Mouse (Mus musculus): ENCODE results near the gene Nhp2. TPM values are rescaled to one million over a fixed set of nuclear protein-coding genes. Genes with fewer than 3 reads are reported as not detected.
"Not testable (repeated sequence)": the region's sequence is repeated elsewhere in the genome, so short reads cannot be mapped to it uniquely, and the experiment has no call there.

Gene Nhp2
- total RNA-seq, 1 experiment from 2014 or later = 64.8 TPM

DNA sequence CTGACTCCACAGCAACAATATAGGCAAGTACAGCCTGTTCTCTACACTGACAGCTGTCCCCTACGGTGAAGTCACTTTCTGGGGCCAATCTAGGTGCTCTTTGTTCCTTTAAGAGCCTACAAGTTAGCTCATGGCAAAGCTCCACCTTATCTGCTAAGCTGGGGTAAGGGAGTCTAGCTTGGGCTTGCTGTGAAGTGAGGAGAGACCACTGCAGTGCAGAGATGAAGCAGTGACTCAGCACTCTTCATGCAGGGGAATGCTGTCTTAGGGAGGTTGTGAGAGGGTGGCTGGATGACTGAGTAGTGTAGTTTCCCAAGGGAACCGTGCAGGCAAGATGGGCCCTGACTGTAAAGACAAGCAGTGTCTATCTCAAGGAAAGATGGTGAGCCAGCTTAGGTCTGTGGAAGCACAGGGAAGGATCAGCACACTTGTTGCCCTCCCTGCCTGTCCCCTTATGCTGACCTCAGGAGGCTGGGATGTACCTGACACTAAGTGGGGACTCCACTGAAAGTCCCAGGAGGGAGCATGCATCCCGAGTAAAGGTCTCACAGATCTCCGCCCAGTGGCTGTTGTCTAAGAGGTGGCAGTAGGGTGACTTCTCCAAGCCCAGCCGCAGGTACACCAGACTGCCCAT lies 5.8 kb downstream of the Nhp2 start:
- no peak for ATAC-seq (replicated peaks in 1 of 2; ENCODE audit: insufficient read depth in 1 of 2, low FRiP score in 2 of 2, low TSS enrichment in 1 of 2, low read depth in 1 of 2, poor library complexity in 2 of 2, severe bottlenecking in 2 of 2)

DNA sequence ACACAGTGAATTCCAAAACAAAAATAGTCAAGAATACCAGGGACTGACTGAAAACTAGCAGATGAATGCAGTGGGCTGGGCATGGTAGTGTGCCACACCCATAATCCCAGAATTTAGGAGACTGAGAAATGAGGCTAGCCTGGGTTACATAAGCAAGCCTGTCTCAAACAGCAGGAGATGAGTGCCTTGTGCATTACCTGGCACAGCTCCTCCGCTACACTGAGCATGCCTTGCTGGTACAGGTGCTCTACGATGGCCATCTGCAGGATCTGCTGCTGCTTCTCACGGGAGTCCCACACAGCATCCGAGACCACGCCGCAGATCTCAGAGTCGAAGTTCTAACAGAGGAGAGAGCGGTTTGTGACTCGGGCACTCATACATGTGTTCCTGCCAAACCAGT lies 7.9 kb downstream of the Nhp2 start:
- ATAC-seq (replicated peaks in 1 of 2; ENCODE audit: insufficient read depth in 1 of 2, low FRiP score in 2 of 2, low TSS enrichment in 1 of 2, low read depth in 1 of 2, poor library complexity in 2 of 2, severe bottlenecking in 2 of 2) = no peak

DNA sequence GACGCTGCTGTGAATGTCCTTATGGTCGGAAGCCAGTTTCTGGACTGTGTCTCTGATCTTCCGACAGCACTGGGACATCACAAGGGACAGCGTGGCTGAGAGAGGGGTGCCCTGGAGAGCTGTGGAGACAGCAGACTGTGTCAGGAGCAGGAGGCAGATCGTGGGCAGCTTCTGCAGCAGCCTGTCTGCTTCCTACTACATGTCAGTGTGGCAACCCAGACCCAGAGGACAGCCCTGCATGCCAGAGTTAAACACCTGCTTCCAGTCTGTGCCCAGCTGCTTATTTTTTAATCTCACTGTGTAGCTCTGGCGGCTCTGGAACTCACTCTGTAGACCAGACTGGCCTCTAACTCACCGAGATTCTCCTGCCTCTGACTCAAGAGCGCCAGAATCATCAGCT lies 8.4 kb downstream of the Nhp2 start:
- no peak for ATAC-seq (replicated peaks in 1 of 2; ENCODE audit: insufficient read depth in 1 of 2, low FRiP score in 2 of 2, low TSS enrichment in 1 of 2, low read depth in 1 of 2, poor library complexity in 2 of 2, severe bottlenecking in 2 of 2)

DNA sequence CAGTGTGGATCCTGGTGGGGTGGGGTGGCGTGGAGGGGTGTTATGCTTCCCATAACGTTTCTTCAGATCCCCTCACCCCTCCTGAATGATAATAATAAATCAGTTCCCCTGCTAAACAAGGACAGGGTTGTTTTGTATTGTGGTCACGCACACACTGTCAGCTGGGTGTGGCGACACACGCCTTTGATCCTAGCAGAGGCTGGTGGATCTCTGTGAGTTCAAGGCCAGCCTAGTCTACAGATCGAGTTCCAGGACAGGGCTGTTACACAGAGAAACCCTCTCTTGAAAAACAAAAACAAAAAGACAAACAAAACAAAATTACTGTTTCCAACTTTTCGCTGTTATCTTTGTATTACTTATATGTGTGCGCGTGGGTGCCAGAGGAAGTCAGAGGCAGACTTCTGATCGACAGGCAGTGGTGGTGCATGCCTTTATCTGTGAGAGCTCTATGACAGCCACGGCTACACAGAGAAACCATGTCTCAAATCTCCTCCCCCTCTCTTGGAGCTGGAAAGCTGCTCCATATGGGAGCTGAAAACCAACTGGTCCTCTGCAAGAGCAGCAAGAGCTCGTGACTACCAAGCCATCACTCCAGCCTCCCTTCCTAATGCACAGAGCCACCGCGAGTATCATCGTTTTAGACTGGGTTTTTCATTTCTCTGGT lies 10.2 kb downstream of the Nhp2 start:
- ATAC-seq (replicated peaks in 1 of 2; ENCODE audit: insufficient read depth in 1 of 2, low FRiP score in 2 of 2, low TSS enrichment in 1 of 2, low read depth in 1 of 2, poor library complexity in 2 of 2, severe bottlenecking in 2 of 2) = no peak

DNA sequence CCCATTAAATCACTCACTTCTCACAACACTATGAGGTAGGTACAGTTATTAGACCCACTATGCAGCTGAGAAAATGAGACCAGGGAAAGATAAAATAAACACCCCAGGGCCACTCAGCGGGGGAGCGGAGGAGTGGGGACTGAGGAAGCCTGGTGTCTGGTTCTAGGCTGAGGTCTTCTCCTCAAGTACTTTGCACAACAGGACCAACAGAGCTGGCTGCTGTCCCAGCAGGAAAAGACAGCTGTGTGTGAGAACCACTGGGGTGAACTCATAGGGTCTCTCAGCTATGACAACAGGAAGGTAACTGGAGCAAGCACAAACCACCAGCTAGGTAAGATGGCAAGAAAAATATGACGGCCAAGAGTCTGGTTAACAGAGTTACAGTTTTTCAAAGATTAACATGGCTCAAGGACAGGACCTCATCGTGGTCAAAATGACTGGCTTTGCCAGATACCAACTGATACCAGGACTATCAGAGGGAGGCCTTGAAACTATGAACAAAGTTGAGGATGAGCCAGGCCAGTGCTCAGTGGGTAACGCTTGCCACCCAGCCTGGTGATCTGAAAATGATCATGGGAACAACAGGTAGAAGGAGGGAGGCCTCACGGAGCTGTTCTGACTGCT lies 12.7 kb downstream of the Nhp2 start:
- peak; percentile 15 to 22; a peak in 2 of 4 replicates for ATAC-seq (replicated peaks in 1 of 2; ENCODE audit: insufficient read depth in 1 of 2, low FRiP score in 2 of 2, low TSS enrichment in 1 of 2, low read depth in 1 of 2, poor library complexity in 2 of 2, severe bottlenecking in 2 of 2)

DNA sequence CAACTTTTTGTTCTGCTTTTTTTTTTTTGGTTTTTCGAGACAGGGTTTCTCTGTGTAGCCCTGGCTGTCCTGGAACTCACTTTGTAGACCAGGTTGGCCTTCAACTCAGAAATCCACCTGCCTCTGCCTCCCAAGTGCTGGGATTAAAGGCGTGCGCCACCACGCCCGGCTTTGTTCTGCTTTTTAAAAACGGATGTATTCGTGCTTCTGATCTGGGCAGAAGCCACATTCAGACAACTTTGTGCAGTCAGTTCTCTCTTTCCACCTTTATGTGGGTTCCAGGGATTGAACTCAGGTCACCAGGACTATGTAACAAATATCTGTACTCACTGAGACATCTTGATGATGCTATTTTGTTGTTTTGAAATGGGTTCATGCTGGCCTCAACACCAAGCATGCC lies 13.7 kb downstream of the Nhp2 start:
- ATAC-seq (replicated peaks in 1 of 2; ENCODE audit: insufficient read depth in 1 of 2, low FRiP score in 2 of 2, low TSS enrichment in 1 of 2, low read depth in 1 of 2, poor library complexity in 2 of 2, severe bottlenecking in 2 of 2) = not testable (repeated sequence)

DNA sequence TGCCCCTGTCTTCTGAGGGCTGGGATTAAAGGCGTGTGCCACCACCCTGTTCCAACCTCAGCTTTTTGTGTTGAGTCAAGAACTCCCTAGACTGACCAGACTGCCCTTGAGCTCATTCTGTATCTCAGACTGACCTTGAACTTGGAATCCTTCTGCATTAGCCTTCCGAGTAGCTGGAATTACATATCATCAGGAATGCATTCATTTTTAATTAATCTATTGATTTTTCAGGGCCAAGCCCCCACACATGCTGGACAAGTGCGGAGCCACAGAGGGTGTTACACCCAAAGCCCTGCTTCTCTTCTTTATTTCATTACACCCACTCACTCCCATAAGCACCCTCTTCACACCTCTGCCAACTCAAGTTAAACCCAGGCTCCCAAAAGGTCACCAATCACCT lies 14.2 kb downstream of the Nhp2 start:
- no peak for ATAC-seq (replicated peaks in 1 of 2; ENCODE audit: insufficient read depth in 1 of 2, low FRiP score in 2 of 2, low TSS enrichment in 1 of 2, low read depth in 1 of 2, poor library complexity in 2 of 2, severe bottlenecking in 2 of 2)

DNA sequence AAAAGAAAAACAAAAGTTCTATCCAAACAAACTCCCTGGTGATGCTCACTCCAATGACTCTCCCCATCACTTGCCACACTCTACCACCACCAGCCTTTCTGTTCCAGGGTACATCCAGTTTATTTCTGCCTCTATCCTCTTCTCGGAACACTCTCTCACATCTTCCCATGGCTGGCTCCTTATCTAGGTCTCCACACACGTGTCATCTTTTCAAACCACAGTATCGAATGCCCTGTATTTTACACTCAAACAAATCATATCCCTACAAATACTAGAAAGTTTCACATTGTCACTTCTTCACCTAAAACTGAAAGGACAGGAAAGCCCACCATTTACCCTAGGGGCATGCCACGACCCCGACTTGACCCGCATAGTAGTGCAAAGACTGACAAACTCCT lies 15.6 kb downstream of the Nhp2 start:
- no peak for ATAC-seq (replicated peaks in 1 of 2; ENCODE audit: insufficient read depth in 1 of 2, low FRiP score in 2 of 2, low TSS enrichment in 1 of 2, low read depth in 1 of 2, poor library complexity in 2 of 2, severe bottlenecking in 2 of 2)

DNA sequence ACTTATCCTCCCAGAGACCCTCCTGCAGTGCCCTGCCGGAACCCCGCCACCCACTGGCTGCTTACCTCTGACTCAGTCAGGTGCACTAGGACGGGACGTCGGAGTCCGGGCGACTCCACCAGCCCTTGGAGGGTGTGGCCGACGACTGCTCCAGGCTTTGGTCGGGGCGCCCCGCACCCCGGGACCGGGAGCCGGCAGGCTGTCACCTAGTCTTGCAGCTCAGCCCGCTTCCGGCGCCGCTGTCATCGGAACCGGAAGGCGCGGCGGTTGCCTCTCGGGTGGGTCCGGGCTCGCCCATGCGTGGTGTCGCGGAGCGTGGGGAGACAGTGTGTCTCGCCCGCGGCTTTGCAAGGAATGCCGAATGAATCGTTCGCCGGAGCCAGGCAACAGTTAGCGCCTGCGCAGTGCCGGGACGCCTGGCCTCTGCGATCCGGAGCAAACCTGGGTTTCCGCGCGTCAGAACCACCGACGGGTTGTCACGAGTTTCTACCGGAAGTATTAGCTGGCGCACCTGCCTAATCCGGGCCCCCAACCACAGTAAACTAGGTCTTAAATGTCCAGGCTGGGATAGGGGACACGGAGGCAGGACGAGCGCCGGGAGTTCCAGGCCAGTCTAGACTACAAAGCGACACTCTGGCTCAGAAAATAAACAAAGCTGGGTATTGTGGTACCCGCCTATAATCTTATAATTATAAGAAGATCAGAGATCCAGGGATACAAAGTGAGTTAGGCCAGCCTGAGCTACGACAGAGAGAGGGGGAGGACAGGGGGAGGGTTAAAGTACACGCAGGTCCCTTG lies 16.2 kb downstream of the Nhp2 start, which contains the start of gene Rmnd5b:
Gene Rmnd5b, minus strand, starts transcription at position 372 of the 798 bp plus-strand sequence.
- ATAC-seq (replicated peaks in 1 of 2; ENCODE audit: insufficient read depth in 1 of 2, low FRiP score in 2 of 2, low TSS enrichment in 1 of 2, low read depth in 1 of 2, poor library complexity in 2 of 2, severe bottlenecking in 2 of 2) = peak; percentile 13 to 47; a peak in 3 of 4 replicates

DNA sequence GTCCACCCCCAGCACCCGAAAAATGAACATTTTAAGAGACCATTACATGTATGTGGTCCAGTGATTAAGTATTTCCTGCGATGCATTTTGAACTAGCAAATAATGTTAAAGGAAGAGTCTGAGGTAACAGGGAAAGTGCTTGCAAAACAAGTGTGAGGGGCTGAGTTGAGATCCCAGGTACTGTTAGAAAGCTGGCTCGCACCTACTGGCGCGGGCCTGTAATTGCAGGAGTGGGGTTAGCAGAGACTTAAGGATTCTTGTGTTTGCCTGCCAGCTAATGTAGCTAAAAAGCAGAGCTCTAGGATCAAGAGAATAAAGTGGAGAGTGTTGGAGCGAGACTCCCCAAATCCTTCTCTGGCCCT lies 16.8 kb downstream of the Nhp2 start:
- ATAC-seq (replicated peaks in 1 of 2; ENCODE audit: insufficient read depth in 1 of 2, low FRiP score in 2 of 2, low TSS enrichment in 1 of 2, low read depth in 1 of 2, poor library complexity in 2 of 2, severe bottlenecking in 2 of 2) = peak; percentile 25 to 38; a peak in 3 of 4 replicates

DNA sequence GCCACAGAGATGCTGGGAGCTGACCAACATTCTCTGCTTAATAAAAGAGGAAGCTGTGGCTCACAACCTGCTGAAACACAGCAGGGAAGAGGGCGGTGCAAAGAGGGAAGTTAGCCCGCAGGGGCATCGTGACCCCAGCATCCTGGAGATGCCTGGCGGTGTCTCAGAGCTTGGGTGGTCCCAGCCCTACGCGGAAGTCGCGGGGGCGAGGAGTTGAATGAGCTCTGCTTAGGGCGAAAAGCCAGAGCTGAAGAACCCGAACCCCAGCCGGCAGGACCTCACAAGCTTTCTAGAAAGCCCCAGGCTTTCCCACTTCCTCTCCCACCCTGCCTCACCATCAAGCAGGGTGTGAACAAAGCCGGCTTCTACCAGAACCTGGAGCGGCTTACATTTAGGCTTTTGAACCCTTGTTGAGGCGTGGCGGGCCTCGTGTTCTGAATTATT lies 18.5 kb downstream of the Nhp2 start:
- peak; percentile 86 to 87 for ATAC-seq (replicated peaks in 1 of 2; ENCODE audit: insufficient read depth in 1 of 2, low FRiP score in 2 of 2, low TSS enrichment in 1 of 2, low read depth in 1 of 2, poor library complexity in 2 of 2, severe bottlenecking in 2 of 2)

DNA sequence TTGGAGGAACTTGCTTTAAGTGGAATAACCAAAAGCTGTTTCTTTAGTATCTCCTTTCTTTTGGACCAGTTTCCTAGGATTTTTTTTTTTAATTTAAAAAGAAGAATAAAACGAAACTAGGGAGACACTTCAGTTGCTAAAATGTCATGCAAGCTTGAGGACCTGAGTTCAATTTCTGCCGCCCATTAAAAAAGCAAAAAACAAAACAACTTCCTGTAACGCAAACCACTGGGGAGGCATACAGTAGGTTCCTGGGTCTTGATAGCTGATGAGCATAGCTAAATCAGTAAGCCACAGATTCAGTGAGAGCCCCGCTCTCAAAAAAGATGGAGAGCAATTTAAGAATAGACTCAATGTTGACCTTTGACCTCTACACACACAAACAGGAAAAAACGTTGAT lies 19.0 kb downstream of the Nhp2 start:
- no peak for ATAC-seq (replicated peaks in 1 of 2; ENCODE audit: insufficient read depth in 1 of 2, low FRiP score in 2 of 2, low TSS enrichment in 1 of 2, low read depth in 1 of 2, poor library complexity in 2 of 2, severe bottlenecking in 2 of 2)

DNA sequence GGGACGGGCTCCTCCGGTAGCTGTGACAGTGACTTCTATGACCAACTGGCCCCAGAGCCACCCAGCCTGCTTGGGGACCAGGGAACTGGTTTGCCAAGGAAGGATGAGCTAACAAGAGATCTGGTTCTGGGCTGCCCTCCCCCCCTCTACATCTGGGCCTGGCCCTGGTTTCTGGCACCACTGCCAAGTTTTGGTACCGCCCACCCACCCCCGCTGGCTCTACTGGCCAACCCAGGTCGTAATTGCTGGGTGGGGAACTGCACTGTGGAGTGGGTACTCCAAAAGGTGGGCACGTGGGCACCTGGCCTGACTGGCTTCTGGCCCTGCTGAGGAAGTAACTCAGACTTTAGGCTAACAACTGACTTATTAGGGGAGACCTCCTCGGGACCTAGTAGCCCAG lies 21.2 kb downstream of the Nhp2 start:
- no peak for ATAC-seq (replicated peaks in 1 of 2; ENCODE audit: insufficient read depth in 1 of 2, low FRiP score in 2 of 2, low TSS enrichment in 1 of 2, low read depth in 1 of 2, poor library complexity in 2 of 2, severe bottlenecking in 2 of 2)

DNA sequence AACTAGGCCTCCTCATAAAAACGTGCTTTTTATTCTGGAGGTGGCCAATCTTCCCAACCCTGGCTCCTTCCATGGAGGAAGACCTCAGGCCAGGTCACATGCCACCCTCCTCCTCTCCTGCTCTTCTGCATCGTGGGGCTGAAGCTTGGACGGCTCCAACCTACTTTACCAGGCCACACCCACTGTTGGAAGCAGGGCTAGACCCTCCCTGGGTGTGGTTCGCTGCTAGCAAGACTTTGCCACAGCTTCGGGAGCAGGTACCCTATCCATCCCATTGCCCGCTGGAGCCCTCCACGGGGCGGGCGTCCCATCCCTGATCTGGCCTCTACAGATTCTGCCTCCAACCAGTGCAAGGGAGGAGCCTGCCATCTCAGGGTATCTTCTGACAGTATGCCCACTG lies 23.7 kb downstream of the Nhp2 start:
- no peak for ATAC-seq (replicated peaks in 1 of 2; ENCODE audit: insufficient read depth in 1 of 2, low FRiP score in 2 of 2, low TSS enrichment in 1 of 2, low read depth in 1 of 2, poor library complexity in 2 of 2, severe bottlenecking in 2 of 2)

DNA sequence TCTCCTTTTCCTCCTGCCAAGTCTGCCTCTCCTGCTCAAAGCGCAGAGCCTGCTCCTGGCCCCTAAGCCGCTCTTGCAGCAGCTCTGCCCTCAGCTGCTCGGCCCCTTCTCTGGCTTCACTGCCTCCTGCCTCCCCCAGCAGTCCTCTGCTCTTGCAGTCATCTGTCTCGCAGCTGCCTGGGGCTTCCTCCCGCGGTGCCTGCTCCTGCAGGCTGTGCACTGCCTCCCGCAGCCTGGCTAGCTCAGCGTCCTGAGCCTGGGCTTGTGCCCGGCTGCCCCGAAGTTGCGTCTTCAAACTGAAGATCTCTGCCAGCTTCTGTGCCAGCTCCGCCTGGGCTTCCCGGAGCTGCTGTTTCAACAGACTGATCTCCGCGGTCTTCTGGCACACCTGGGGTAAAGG lies 24.2 kb downstream of the Nhp2 start:
- ATAC-seq (replicated peaks in 1 of 2; ENCODE audit: insufficient read depth in 1 of 2, low FRiP score in 2 of 2, low TSS enrichment in 1 of 2, low read depth in 1 of 2, poor library complexity in 2 of 2, severe bottlenecking in 2 of 2) = peak; percentile 29 to 38; a peak in 1 of 4 replicates

DNA sequence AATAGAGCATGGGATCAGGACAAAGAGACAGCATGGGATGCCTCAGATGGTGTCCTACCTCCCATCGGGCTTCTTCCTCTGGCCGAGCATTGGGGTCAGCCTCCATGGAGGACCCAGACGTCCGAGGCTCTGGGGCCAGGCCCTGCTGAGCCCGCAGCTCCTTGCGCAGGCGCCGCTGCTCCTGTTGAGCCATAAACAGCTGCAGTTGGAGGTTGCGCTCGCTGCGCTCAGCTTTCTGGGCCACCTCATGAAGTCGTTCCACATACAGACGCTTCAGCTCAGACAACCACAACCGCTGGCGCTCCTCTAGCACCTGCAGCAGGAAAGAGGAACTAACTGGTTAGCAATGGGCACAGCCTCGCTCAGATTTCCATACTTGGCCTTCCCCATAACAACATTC lies 24.7 kb downstream of the Nhp2 start:
- ATAC-seq (replicated peaks in 1 of 2; ENCODE audit: insufficient read depth in 1 of 2, low FRiP score in 2 of 2, low TSS enrichment in 1 of 2, low read depth in 1 of 2, poor library complexity in 2 of 2, severe bottlenecking in 2 of 2) = peak; percentile 88 to 90

DNA sequence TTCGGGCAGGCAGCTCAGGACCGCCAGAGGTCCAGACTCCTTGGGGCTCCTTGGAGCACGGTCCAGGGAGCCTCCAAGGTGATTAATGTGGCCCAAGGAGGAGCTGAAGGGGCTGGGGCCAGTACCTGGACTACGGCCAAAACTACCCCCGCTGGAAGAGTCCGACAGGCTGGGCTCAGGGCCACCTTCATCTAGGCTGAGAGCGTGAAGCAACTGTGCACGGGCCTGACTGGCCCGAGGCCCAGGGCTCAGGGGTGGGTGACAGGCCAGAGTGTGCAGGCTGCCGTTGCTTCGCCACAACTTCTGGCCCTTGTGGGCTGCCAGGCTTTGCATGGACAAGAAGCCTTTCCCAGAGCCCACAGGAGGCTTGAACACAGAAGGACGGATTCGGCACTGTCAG lies 25.8 kb downstream of the Nhp2 start:
- no peak for ATAC-seq (replicated peaks in 1 of 2; ENCODE audit: insufficient read depth in 1 of 2, low FRiP score in 2 of 2, low TSS enrichment in 1 of 2, low read depth in 1 of 2, poor library complexity in 2 of 2, severe bottlenecking in 2 of 2)

DNA sequence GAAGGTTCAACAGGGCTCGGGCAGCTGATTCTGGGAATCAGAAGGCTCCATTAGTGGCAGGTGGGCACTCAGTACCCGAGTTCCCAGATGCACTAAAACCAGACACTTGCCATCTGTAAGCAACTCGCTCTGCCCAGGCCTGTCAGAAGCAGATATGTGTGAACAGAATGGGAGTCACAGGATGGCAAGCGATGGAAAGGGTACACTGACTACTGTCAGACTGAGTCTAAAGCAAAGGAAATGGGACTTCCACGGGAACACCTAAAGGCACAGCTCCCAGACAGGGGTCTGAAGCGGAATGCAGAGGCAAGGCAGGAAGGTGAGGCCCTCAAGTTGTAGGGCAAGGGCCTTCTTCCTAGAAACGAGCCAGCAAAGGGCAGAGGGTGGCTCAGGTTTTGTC lies 26.7 kb downstream of the Nhp2 start:
- no peak for ATAC-seq (replicated peaks in 1 of 2; ENCODE audit: insufficient read depth in 1 of 2, low FRiP score in 2 of 2, low TSS enrichment in 1 of 2, low read depth in 1 of 2, poor library complexity in 2 of 2, severe bottlenecking in 2 of 2)
